Mouse (Mus musculus): Measurements from ENCODE around the gene Defb45.

GRCm38 (mm10) chr2:152622953-152623352 lies 23.8 kb upstream of the Defb45 start, which contains the start of gene Defb25:
- TF ChIP-seq CTCF (IDR thresholded peaks at IDR 0.05; ENCODE audit: control insufficient read depth, insufficient read depth, low read length) (no peak), POLR2A (IDR thresholded peaks at IDR 0.05; ENCODE audit: borderline replicate concordance, control insufficient read depth, low read depth, low read length) (no peak)

All from bone marrow, adult 2 months (tissue).